Mouse (Mus musculus): Measurements from ENCODE around the gene Htra1. TPM values are rescaled to one million over a fixed set of nuclear protein-coding genes. Genes with fewer than 3 reads are reported as not detected.

Htra1 gene
- polyA plus RNA-seq, 1 experiment = 37.7 TPM

GRCm38 (mm10) chr7:130895618-130895945, 40.3 kb upstream of the Htra1 start:
- 89% methylated on average over 2 of the region's 2 CpGs for WGBS
- peaks cover 9% of the 10 kb centered on the region; the same call in 1 of the 2 replicates for H3K4me1 ChIP-seq (ENCODE audit: control insufficient read depth, insufficient read depth, insufficient read length)
- DNase-seq (ENCODE audit: low read depth in 1 of 2, low spot score in 2 of 2) = no peak
- no peak overlapping the region for H3K27ac ChIP-seq (ENCODE audit: insufficient read depth, low read length)
- H3K27me3 ChIP-seq (ENCODE audit: control insufficient read depth, insufficient read depth, low read length) = no peaks in the 10 kb centered on the region
- H3K4me3 ChIP-seq (ENCODE audit: extremely low read depth, insufficient read depth, insufficient read length) = no peak overlapping the region
- H3K36me3 ChIP-seq (ENCODE audit: control insufficient read depth, insufficient read depth, low read length) = peaks cover 4% of the 10 kb centered on the region
- TF ChIP-seq POLR2A (IDR thresholded peaks at IDR 0.05; ENCODE audit: low read depth, low read length) (no peak), CTCF (IDR thresholded peaks at IDR 0.05; ENCODE audit: extremely low read depth, insufficient read depth, insufficient read length, insufficient replicate concordance) (no peak)

GRCm38 (mm10) chr7:130896064-130896463, 39.8 kb upstream of the Htra1 start:
- peaks cover 4% of the 10 kb centered on the region for H3K36me3 ChIP-seq (ENCODE audit: control insufficient read depth, insufficient read depth, low read length)
- TF ChIP-seq POLR2A (IDR thresholded peaks at IDR 0.05; ENCODE audit: low read depth, low read length) = no peak
- TF ChIP-seq CTCF (IDR thresholded peaks at IDR 0.05; ENCODE audit: extremely low read depth, insufficient read depth, insufficient read length, insufficient replicate concordance) = no peak
- 88% methylated on average over 3 of the region's 3 CpGs for WGBS
- DNase-seq (ENCODE audit: low read depth in 1 of 2, low spot score in 2 of 2) = no peak
- H3K4me3 ChIP-seq (ENCODE audit: extremely low read depth, insufficient read depth, insufficient read length) = no peak overlapping the region
- no peaks in the 10 kb centered on the region for H3K27me3 ChIP-seq (ENCODE audit: control insufficient read depth, insufficient read depth, low read length)
- no peak overlapping the region for H3K27ac ChIP-seq (ENCODE audit: insufficient read depth, low read length)
- peaks cover 10% of the 10 kb centered on the region; the same call in 1 of the 2 replicates for H3K4me1 ChIP-seq (ENCODE audit: control insufficient read depth, insufficient read depth, insufficient read length)

GRCm38 (mm10) chr7:130897201-130897600, 38.7 kb upstream of the Htra1 start:
- WGBS = 96% methylated on average over 10 of the region's 10 CpGs
- Histone ChIP-seq H3K4me1 (ENCODE audit: control insufficient read depth, insufficient read depth, insufficient read length) (peaks cover 10% of the 10 kb centered on the region; the same call in 1 of the 2 replicates), H3K4me3 (ENCODE audit: extremely low read depth, insufficient read depth, insufficient read length) (no peak overlapping the region), H3K27ac (ENCODE audit: insufficient read depth, low read length) (no peak overlapping the region), H3K27me3 (ENCODE audit: control insufficient read depth, insufficient read depth, low read length) (no peaks in the 10 kb centered on the region), H3K36me3 (ENCODE audit: control insufficient read depth, insufficient read depth, low read length) (peaks cover 2% of the 10 kb centered on the region; the same call in 1 of the 2 replicates)
- no peak for DNase-seq (ENCODE audit: low read depth in 1 of 2, low spot score in 2 of 2)
- TF ChIP-seq POLR2A (IDR thresholded peaks at IDR 0.05; ENCODE audit: low read depth, low read length) (no peak), CTCF (IDR thresholded peaks at IDR 0.05; ENCODE audit: extremely low read depth, insufficient read depth, insufficient read length, insufficient replicate concordance) (no peak)

GRCm38 (mm10) chr7:130898373-130898772, 37.5 kb upstream of the Htra1 start:
- Histone ChIP-seq H3K4me1 (ENCODE audit: control insufficient read depth, insufficient read depth, insufficient read length) (peaks cover 3% of the 10 kb centered on the region; the same call in 1 of the 2 replicates), H3K27ac (ENCODE audit: insufficient read depth, low read length) (no peak overlapping the region), H3K27me3 (ENCODE audit: control insufficient read depth, insufficient read depth, low read length) (no peaks in the 10 kb centered on the region), H3K4me3 (ENCODE audit: extremely low read depth, insufficient read depth, insufficient read length) (no peak overlapping the region), H3K36me3 (ENCODE audit: control insufficient read depth, insufficient read depth, low read length) (peaks cover 4% of the 10 kb centered on the region; the same call in 1 of the 2 replicates)
- no peak for DNase-seq (ENCODE audit: low read depth in 1 of 2, low spot score in 2 of 2)
- TF ChIP-seq POLR2A (IDR thresholded peaks at IDR 0.05; ENCODE audit: low read depth, low read length) = no peak
- no peak for TF ChIP-seq CTCF (IDR thresholded peaks at IDR 0.05; ENCODE audit: extremely low read depth, insufficient read depth, insufficient read length, insufficient replicate concordance)
- WGBS = 93% methylated on average over 4 of the region's 4 CpGs

GRCm38 (mm10) chr7:130900233-130900848, 35.6 kb upstream of the Htra1 start:
- H3K36me3 ChIP-seq (ENCODE audit: control insufficient read depth, insufficient read depth, low read length) = peaks cover 4% of the 10 kb centered on the region; the same call in 1 of the 2 replicates
- no peak for TF ChIP-seq CTCF (IDR thresholded peaks at IDR 0.05; ENCODE audit: extremely low read depth, insufficient read depth, insufficient read length, insufficient replicate concordance)
- TF ChIP-seq POLR2A (IDR thresholded peaks at IDR 0.05; ENCODE audit: low read depth, low read length) = no peak
- H3K27me3 ChIP-seq (ENCODE audit: control insufficient read depth, insufficient read depth, low read length) = no peaks in the 10 kb centered on the region
- H3K4me3 ChIP-seq (ENCODE audit: extremely low read depth, insufficient read depth, insufficient read length) = no peak overlapping the region
- WGBS = 46% methylated on average over 5 of the region's 5 CpGs
- H3K27ac ChIP-seq (ENCODE audit: insufficient read depth, low read length) = peak overlapping the region; percentile 66
- no peak for DNase-seq (ENCODE audit: low read depth in 1 of 2, low spot score in 2 of 2)
- H3K4me1 ChIP-seq (ENCODE audit: control insufficient read depth, insufficient read depth, insufficient read length) = peaks cover 3% of the 10 kb centered on the region; the same call in 1 of the 2 replicates

- Histone ChIP-seq H3K36me3 (ENCODE audit: control insufficient read depth, insufficient read depth, low read length) (peaks cover 1% of the 10 kb centered on the region), H3K27ac (ENCODE audit: insufficient read depth, low read length) (no peak overlapping the region), H3K4me3 (ENCODE audit: extremely low read depth, insufficient read depth, insufficient read length) (no peak overlapping the region), H3K4me1 (ENCODE audit: control insufficient read depth, insufficient read depth, insufficient read length) (peaks cover 3% of the 10 kb centered on the region; the same call in 1 of the 2 replicates), H3K27me3 (ENCODE audit: control insufficient read depth, insufficient read depth, low read length) (no peaks in the 10 kb centered on the region)
- TF ChIP-seq POLR2A (IDR thresholded peaks at IDR 0.05; ENCODE audit: low read depth, low read length) (no peak), CTCF (IDR thresholded peaks at IDR 0.05; ENCODE audit: extremely low read depth, insufficient read depth, insufficient read length, insufficient replicate concordance) (no peak)
- 91% methylated on average over 1 of the region's 1 CpGs for WGBS
- DNase-seq (ENCODE audit: low read depth in 1 of 2, low spot score in 2 of 2) = no peak
These were observed 33.0 kb upstream of the Htra1 start for GRCm38 (mm10) chr7:130902929-130903328.

- peak overlapping the region; percentile 50 for H3K27ac ChIP-seq (ENCODE audit: insufficient read depth, low read length)
- 17% methylated on average over 16 of the region's 16 CpGs for WGBS
- DNase-seq (ENCODE audit: low read depth in 1 of 2, low spot score in 2 of 2) = peak in 1 of 2 experiments; percentile 26
These were observed 32.3 kb upstream of the Htra1 start for GRCm38 (mm10) chr7:130903505-130904074.

More at GRCm38 (mm10) chr7:130903505-130904074, 32.3 kb upstream of the Htra1 start:
- no peaks in the 10 kb centered on the region for H3K27me3 ChIP-seq (ENCODE audit: control insufficient read depth, insufficient read depth, low read length)
- peaks cover 3% of the 10 kb centered on the region; the same call in 1 of the 2 replicates for H3K4me1 ChIP-seq (ENCODE audit: control insufficient read depth, insufficient read depth, insufficient read length)
- peaks cover 1% of the 10 kb centered on the region for H3K36me3 ChIP-seq (ENCODE audit: control insufficient read depth, insufficient read depth, low read length)
- peak overlapping the region; percentile 47; the same call in 1 of the 2 replicates for H3K4me3 ChIP-seq (ENCODE audit: extremely low read depth, insufficient read depth, insufficient read length)
- no peak for TF ChIP-seq CTCF (IDR thresholded peaks at IDR 0.05; ENCODE audit: extremely low read depth, insufficient read depth, insufficient read length, insufficient replicate concordance)
- TF ChIP-seq POLR2A (IDR thresholded peaks at IDR 0.05; ENCODE audit: low read depth, low read length) = no peak; the same call in 1 of the 2 replicates
